Mouse (Mus musculus): Measurements from ENCODE around the gene Arpc1b.

GRCm38 (mm10) chr5:145123396-145123795, 9.4 kb downstream of the Arpc1b start:
- TF ChIP-seq POLR2A (IDR thresholded peaks at IDR 0.05; ENCODE audit: control insufficient read depth, extremely low read depth, insufficient read depth, low read length, poor library complexity) (no peak), CTCF (IDR thresholded peaks at IDR 0.05; ENCODE audit: borderline replicate concordance, control insufficient read depth, extremely low read depth, insufficient read depth, low read length, poor library complexity) (no peak)
